Mouse (Mus musculus): Measurements from ENCODE around the gene Crybb3. TPM values are rescaled to one million over a fixed set of nuclear protein-coding genes. Genes with fewer than 3 reads are reported as not detected.

Crybb3 gene
- not detected in 4 replicates for total RNA-seq (2023; ENCODE audit: inconsistent age)

DNA sequence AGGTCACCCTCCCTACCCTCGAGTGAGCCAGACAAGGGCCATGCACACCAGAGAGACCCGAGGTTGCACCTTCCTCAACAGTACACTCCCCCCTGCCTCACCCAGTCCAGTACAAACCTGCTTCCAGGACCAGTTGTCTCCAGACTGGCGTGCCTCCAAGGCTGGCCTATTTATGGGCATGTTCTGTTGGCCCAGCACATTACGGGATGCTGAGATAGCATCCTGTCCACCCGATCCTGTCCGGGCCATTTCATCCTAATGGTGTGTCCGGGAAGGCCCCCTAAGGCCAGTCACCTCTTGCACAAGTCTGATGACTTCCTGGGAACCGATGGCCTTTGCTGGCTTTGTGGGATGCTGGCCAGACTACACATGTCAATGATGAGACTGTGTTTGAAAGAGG, at the start of gene Crybb3:
Gene Crybb3, minus strand, starts transcription at position 146 of the 400 bp plus-strand sequence.

DNA sequence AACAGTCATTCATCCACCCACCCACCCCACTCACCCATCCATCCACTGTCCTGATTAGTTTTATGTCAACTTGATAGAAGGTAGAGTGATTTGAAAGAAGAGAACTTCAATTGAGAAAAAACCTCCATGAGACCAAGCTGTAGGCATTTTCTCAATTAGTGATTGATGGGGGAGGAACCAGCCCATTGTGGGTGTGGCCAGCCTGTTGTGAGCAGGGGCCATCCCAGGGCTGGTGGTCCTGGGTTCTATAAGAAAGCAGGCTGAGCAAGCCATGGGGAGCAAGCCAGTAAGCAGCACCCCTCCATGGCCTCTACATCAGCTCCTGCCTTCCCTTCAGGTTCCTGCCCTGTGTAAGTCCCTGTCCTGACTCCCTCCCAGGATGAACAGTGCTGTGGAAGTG, 11.4 kb downstream of the Crybb3 start, which contains the start of gene Crybb2:
Gene Crybb2, minus strand, starts transcription at position 101 of the 400 bp plus-strand sequence.

Other genes starting within 250 kb of the Crybb3 start
- 0.54 to 1.1 TPM (median 0.58 TPM) in 4 replicates for gene Myo18b, start 185.2 kb downstream of the Crybb3 start, total RNA-seq (2023; ENCODE audit: inconsistent age)
- gene Grk3, start 65.8 kb downstream of the Crybb3 start, total RNA-seq (2023; ENCODE audit: inconsistent age): 29.9 to 37.1 TPM (median 33.3 TPM) in 4 replicates
- gene Crybb2, start 11.5 kb downstream of the Crybb3 start, total RNA-seq (2023; ENCODE audit: inconsistent age): not detected in 4 replicates
- 0.33 to 0.93 TPM (median 0.71 TPM) in 4 replicates for gene 2900026A02Rik, start 139.7 kb upstream of the Crybb3 start, total RNA-seq (2023; ENCODE audit: inconsistent age)
- gene Tmem211, start 145.3 kb upstream of the Crybb3 start, total RNA-seq (2023; ENCODE audit: inconsistent age): not detected in 4 replicates
- gene Sgsm1, start 229.2 kb upstream of the Crybb3 start, total RNA-seq (2023; ENCODE audit: inconsistent age): not detected in 4 replicates